In the genomic region with DNA sequence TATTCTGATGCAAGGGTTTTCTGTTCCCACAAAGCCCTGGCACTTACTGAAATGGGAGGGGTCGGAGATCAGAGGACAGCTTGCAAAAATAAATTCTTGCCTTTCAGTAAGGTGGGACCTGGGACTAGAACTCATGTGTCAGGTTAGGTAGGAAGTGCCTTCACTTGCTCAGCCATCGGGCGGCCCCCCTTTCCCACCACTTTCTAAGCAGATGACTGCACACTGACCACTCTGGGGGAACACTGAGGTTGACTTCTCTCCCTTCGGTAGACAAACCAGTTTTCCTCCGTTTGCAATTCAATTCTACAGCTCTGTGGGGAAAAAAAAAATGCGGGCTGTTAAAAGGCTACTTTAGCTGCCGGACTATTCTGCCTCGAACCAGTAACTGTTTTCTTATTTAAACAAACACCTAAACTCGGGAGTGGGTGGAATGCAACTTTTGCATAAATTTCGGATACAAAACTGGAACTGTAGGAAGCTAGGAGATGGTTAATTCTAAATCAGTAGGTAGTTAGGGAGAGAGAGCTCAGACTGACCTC, we compare ENCODE assay signal across 1 mouse cellular context.
A peak's percentile ranks its signal among the peaks of the same experiment; 100 is the strongest.
TF ChIP-seq lines count a peak whose summit lies in the region.

No protein-coding gene starts in this region.

TF ChIP-seq in ES-E14, 5 proteins besides CTCF, POLR2A, EP300 and RAD21:
- TF ChIP-seq CHD2 (IDR thresholded peaks at IDR 0.05; ENCODE audit: low read depth, low read length) (no peak), ZNF384 (IDR thresholded peaks at IDR 0.05; ENCODE audit: low read depth, low read length) (peak; percentile 91), MAFK (IDR thresholded peaks at IDR 0.05; ENCODE audit: insufficient read depth, low read depth, low read length) (0 out of 2 replicates have a peak, but pooled peaks have one; percentile 33)
TF ChIP-seq in ES-E14: peak in this region for 2.
